Mouse (Mus musculus) lung, embryonic 16.5 days (tissue): Measurements from ENCODE around the gene Zfhx3. TPM values are rescaled to one million over a fixed set of nuclear protein-coding genes. Genes with fewer than 3 reads are reported as not detected.

Source experiments
- ATAC-seq: fragments of 200-750 bp; cut with Nextera tagmentation; 2 replicates; pipeline ENCODE4 v1.8.0; 2017; ENCODE audit warnings: low read depth, mild to moderate bottlenecking, moderate library complexity
- H3K27ac ChIP-seq: fragments of 300-500 bp; sonication (generic); 2 replicates; pipeline ENCODE4 v1.5.1; 2014; ENCODE audit warnings: mild to moderate bottlenecking, control low read depth, low read length
- H3K27me3 ChIP-seq: fragments of 300-500 bp; sonication (generic); 2 replicates; pipeline ENCODE4 v1.6.1; 2014; ENCODE audit warnings: low read depth, low read length, mixed read lengths; ENCODE audit not compliant: control insufficient read depth, insufficient read depth
- H3K36me3 ChIP-seq: fragments of 300-500 bp; sonication (generic); 2 replicates; pipeline ENCODE4 v1.6.1; 2014; ENCODE audit warnings: low read length; ENCODE audit not compliant: control insufficient read depth, insufficient read depth
- H3K4me1 ChIP-seq: fragments of 300-500 bp; sonication (generic); replicated peaks from 2 replicates; pipeline ENCODE4 v1.6.1; 2014; ENCODE audit warnings: low read length, mixed read lengths; ENCODE audit not compliant: control insufficient read depth, insufficient read depth
- H3K4me2 ChIP-seq: fragments of 300-500 bp; sonication (generic); 2 replicates; pipeline ENCODE4 v1.6.1; 2014; ENCODE audit warnings: low read depth, low read length, control low read depth
- H3K4me3 ChIP-seq: fragments of 300-500 bp; sonication (generic); 2 replicates; pipeline ENCODE4 v1.5.1; 2014; ENCODE audit warnings: mild to moderate bottlenecking, low read length, control low read depth
- H3K9ac ChIP-seq: fragments of 300-500 bp; sonication (generic); 2 replicates; pipeline ENCODE4 v1.6.1; 2014; ENCODE audit warnings: low read length, control low read depth
- H3K9me3 ChIP-seq: fragments of 300-500 bp; sonication (generic); 2 replicates; pipeline ENCODE4 v1.6.1; 2016; ENCODE audit warnings: low read length; ENCODE audit not compliant: control insufficient read depth
- WGBS: fragments of 180-500 bp; shearing (Covaris S2); extraction: QIAGEN DNeasy Blood & Tissue Kit; methylation state at CpG from one replicate; pipeline ENCODE4 v1.1.7; 2014; 5-methylcytosine and 5-hydroxymethylcytosine counted together
- polyA plus RNA-seq: library from polyadenylated mRNA; unstranded; fragments of >200 nt; fragmentation: Nextera tagmentation; extraction: Ambion mirVana; gene quantifications from 2 replicates; pipeline ENCODE4 v1.2.1, GENCODE M21; 2015

Gene Zfhx3
- polyA plus RNA-seq, 1 experiment from 2014 or later = 12.7 TPM

GRCm38 (mm10) chr8:108720840-108721239, 778.4 kb downstream of the Zfhx3 start:
- Histone ChIP-seq H3K4me3 (no peak overlapping the region), H3K27ac (no peak overlapping the region), H3K9me3 (no peaks in the 10 kb centered on the region), H3K4me2 (no peak overlapping the region), H3K4me1 (peaks cover 74% of the 10 kb centered on the region), H3K36me3 (no peaks in the 10 kb centered on the region), H3K27me3 (no peaks in the 10 kb centered on the region), H3K9ac (no peak overlapping the region)
- ATAC-seq = no peak
- 18% methylated on average over 4 of the region's 4 CpGs for WGBS

DNA sequence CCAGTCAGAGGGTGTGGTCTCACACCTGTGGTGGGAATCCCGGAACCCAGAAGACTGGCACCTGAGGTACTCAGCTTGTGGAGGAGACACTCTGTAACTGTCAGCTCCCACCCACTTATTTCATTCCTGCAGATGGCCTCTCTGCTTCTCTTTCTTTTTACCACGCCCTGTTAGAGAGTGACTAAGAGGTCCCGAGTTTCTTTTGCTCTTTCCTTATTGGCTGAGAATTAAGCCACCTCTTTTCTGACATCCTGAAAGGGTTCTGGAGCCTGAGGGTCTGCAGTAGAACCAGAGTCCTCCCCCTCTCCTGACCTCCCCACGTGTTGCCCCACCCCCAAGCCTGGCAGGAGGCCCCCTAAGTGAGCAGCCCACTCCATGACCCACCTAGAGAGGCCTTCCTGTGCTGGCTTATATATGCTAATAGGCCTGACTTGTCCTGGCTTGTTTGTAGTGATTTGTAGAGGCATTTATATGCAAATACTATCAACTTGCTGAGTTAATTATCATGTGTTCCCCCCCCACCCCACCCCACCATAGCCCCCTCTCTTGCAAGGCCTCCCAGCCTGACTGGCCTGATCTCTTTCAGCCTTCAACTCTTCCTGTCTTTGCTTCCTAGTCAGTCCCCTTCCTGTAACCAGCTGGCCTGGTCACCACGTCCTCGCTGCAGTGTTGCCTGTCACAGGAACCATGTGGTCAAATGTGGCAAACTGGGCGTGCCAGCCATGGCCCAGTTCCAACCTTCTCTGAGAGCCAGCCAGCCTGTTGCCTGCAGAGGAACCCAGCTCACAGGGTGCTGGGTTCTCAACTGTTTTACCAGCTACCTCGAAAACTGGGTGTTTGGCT, 780.4 kb downstream of the Zfhx3 start:
- H3K9ac ChIP-seq = no peak overlapping the region
- peak overlapping the region; percentile 78 for H3K27ac ChIP-seq
- H3K27me3 ChIP-seq = no peaks in the 10 kb centered on the region
- H3K36me3 ChIP-seq = no peaks in the 10 kb centered on the region
- H3K9me3 ChIP-seq = no peaks in the 10 kb centered on the region
- peaks cover 75% of the 10 kb centered on the region for H3K4me1 ChIP-seq
- H3K4me3 ChIP-seq = no peak overlapping the region
- peak; percentile 33; the same call in 1 of the 2 replicates for ATAC-seq
- no peak overlapping the region for H3K4me2 ChIP-seq
- WGBS = 19% methylated on average over 8 of the region's 8 CpGs

GRCm38 (mm10) chr8:108723636-108724035, 781.2 kb downstream of the Zfhx3 start:
- Histone ChIP-seq H3K36me3 (no peaks in the 10 kb centered on the region), H3K4me3 (no peak overlapping the region), H3K27ac (peak overlapping the region; percentile 78; the same call in 1 of the 2 replicates), H3K9ac (no peak overlapping the region), H3K27me3 (no peaks in the 10 kb centered on the region), H3K4me2 (no peak overlapping the region), H3K4me1 (peaks cover 78% of the 10 kb centered on the region), H3K9me3 (no peaks in the 10 kb centered on the region)
- no peak for ATAC-seq
- 58% methylated on average over 11 of the region's 11 CpGs for WGBS

- Histone ChIP-seq H3K4me1 (peaks cover 90% of the 10 kb centered on the region), H3K27ac (no peak overlapping the region; the same call in 1 of the 2 replicates)
Measured at GRCm38 (mm10) chr8:108724818-108725506, 782.5 kb downstream of the Zfhx3 start.

GRCm38 (mm10) chr8:108725631-108726030, 783.2 kb downstream of the Zfhx3 start:
- Histone ChIP-seq H3K9ac (no peak overlapping the region), H3K27me3 (no peaks in the 10 kb centered on the region), H3K27ac (peak overlapping the region; percentile 67), H3K9me3 (no peaks in the 10 kb centered on the region), H3K4me3 (no peak overlapping the region), H3K4me2 (no peak overlapping the region), H3K4me1 (peaks cover 90% of the 10 kb centered on the region), H3K36me3 (no peaks in the 10 kb centered on the region)
- ATAC-seq = no peak
- WGBS = 64% methylated on average over 10 of the region's 10 CpGs

More at GRCm38 (mm10) chr8:108724818-108725506, 782.5 kb downstream of the Zfhx3 start:
- H3K4me2 ChIP-seq = no peak overlapping the region
- no peak for ATAC-seq
- peak overlapping the region; percentile 28; the same call in 1 of the 2 replicates for H3K9ac ChIP-seq
- no peaks in the 10 kb centered on the region for H3K9me3 ChIP-seq
- H3K36me3 ChIP-seq = no peaks in the 10 kb centered on the region
- WGBS = 39% methylated on average over 8 of the region's 11 CpGs
- H3K27me3 ChIP-seq = no peaks in the 10 kb centered on the region
- no peak overlapping the region for H3K4me3 ChIP-seq

DNA sequence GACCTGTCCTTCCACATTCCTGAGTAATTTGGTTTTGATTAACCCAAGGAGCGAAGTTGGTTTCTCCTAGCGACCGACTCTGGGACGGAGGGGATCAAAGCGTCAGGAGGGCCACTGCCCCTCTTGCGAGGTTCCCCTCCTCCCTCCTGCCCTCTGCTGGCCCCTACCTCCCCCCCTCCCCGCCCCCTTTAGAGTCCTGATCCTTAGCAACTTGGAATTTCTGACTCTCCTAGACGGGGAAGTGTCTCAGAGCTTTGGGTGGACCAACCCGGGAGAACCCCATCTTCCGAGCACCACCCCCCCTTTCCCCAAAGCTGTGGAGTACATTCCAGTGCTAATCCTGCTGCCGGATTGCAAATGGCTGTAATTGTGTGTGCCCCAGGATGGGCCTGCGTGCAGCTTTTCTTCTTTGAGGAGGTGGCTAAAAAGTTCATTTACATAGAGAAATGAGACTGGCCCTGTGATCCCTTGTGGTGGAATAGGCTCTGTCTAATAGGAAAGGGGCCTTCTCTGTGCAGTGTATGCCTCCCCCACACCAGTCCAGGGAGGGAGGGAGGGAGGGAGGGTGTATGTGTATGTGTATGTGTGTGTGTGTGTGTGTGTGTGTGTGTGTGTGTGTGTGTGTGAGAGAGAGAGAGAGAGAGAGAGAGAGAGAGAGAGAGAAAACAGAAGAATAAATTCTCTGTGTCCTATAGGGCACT, 784.2 kb downstream of the Zfhx3 start:
- H3K36me3 ChIP-seq = no peaks in the 10 kb centered on the region
- H3K27ac ChIP-seq = peak overlapping the region; percentile 85
- 19% methylated on average over 12 of the region's 12 CpGs for WGBS
- peaks cover 94% of the 10 kb centered on the region for H3K4me1 ChIP-seq
- no peak overlapping the region for H3K4me3 ChIP-seq
- H3K27me3 ChIP-seq = no peaks in the 10 kb centered on the region
- H3K9me3 ChIP-seq = no peaks in the 10 kb centered on the region
- peak overlapping the region; percentile 42 for H3K4me2 ChIP-seq
- ATAC-seq = peak; percentile 66
- H3K9ac ChIP-seq = peak overlapping the region; percentile 33; the same call in 1 of the 2 replicates

- Histone ChIP-seq H3K27me3 (no peaks in the 10 kb centered on the region), H3K36me3 (no peaks in the 10 kb centered on the region), H3K9me3 (no peaks in the 10 kb centered on the region), H3K4me2 (no peak overlapping the region), H3K27ac (no peak overlapping the region), H3K4me1 (peaks cover 87% of the 10 kb centered on the region), H3K9ac (no peak overlapping the region), H3K4me3 (no peak overlapping the region)
- no peak for ATAC-seq
- 9% methylated on average over 2 of the region's 2 CpGs for WGBS
Measured at GRCm38 (mm10) chr8:108729169-108729568, 786.7 kb downstream of the Zfhx3 start.

- H3K9me3 ChIP-seq = no peaks in the 10 kb centered on the region
- ATAC-seq = no peak
- no peak overlapping the region for H3K9ac ChIP-seq
- 30% methylated on average over 12 of the region's 12 CpGs for WGBS
- 0 out of 2 replicates have a peak overlapping the region, but pooled peaks have one; percentile 4 for H3K4me2 ChIP-seq
- H3K4me3 ChIP-seq = no peak overlapping the region
- H3K4me1 ChIP-seq = peaks cover 83% of the 10 kb centered on the region
- H3K27ac ChIP-seq = no peak overlapping the region
- no peaks in the 10 kb centered on the region for H3K36me3 ChIP-seq
- H3K27me3 ChIP-seq = no peaks in the 10 kb centered on the region
Measured at GRCm38 (mm10) chr8:108729667-108730329, 787.4 kb downstream of the Zfhx3 start.
